Mouse (Mus musculus): Measurements from ENCODE around the gene Tcl1b5. TPM values are rescaled to one million over a fixed set of nuclear protein-coding genes. Genes with fewer than 3 reads are reported as not detected.
"Not testable (repeated sequence)": the region's sequence is repeated elsewhere in the genome, so short reads cannot be mapped to it uniquely, and the experiment has no call there.

Gene Tcl1b5
- total RNA-seq (2017): not detected in 3 replicates

DNA sequence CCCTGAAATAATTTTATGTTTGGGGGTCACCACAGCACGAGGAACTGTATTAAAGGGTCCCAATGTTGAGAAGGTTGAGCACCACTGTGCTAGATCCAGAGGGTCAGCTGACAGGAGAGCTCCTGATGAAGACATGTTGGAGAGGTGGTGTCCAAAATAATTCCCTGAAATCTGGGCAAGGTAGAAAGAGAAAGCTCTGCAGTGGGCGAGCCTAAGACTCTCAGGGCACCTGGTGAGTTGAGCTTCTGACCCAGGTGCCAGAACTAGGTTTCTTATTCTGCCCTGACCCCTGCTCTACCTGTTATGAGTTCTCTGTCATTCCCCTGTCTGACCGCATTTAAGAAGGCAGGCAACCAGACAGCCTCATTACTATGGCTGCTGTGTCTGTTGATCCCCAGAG lies at the start of gene Tcl1b5:
TSS of gene Tcl1b5 (plus strand) at position 301 of the 400 bp plus-strand sequence.
- ATAC-seq (replicated peaks; ENCODE audit: insufficient number of reproducible peaks, low FRiP score, low TSS enrichment, poor library complexity, severe bottlenecking): not testable (repeated sequence)

DNA sequence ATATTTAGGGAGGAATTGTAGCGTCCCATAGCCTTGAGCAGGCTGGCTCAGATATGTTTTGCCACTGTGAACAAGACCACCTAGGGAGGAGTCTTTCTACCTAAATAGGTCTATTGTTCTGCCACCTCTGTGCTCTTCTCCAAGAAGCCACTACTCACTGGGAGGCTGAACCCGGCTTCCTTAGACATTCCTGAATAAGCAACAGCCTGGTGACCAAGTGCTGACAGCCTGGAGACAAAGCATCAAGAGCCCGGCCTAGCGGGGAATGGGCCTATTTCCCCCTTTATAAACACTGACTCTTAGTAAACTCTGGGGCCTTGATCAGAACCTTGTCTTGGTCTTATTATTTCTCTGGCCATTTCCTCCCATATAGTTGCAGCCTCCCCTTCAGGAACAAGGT lies 49.6 kb upstream of the Tcl1b5 start:
- ATAC-seq (replicated peaks; ENCODE audit: insufficient number of reproducible peaks, low FRiP score, low TSS enrichment, poor library complexity, severe bottlenecking): no peak

DNA sequence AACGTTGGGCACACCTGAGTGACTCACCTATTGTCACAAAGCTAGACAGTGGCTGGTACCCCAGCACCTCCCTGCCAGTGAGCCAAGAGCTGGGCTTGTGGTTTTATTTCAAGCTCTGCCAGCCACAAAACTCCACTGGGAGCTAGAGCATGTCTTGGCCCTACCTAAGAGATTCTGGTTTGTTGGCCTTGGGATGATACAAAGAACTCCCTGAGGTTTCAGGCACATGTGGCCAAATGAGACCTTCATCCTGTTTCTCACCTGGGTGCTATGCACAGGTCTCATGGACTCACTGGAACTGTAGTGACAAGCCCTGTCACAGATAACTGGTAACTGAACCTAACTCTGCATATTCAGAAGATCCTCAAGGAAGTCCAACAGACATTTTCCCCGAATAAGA lies 48.5 kb upstream of the Tcl1b5 start:
- ATAC-seq (replicated peaks; ENCODE audit: insufficient number of reproducible peaks, low FRiP score, low TSS enrichment, poor library complexity, severe bottlenecking): no peak

DNA sequence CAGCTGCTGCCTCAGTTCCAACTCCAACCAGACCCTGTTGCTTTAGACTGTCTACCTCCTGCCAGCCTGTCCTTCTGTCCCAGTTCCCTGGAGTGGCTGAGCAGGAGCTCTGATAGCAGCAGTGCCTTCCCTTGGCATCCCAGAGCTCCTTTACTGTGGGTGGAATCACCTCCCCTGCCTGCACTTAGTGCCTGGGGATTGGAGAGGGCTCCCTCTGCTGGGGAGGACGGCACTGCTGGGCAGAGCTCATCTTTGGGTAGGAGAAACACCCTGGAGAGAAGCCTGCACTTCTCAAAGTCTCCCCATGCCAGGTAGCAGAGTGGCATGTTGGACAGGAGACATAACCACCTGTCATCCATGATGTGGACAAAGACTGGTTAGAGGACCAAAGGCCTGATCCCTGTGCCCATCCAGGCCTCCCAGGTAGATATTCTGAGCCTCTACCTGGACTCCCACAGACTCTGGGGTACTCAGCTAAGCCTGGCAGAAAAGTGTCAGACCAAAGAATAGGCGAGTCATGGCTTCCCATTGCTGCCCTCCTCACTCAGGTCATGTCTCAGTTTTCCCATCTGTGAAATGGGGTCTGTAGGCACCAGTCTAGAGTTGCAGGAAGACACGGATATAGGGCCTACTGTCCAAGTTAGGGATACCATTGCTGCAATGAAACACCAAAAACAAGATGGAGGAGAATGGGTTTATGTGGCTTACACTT lies 46.5 kb upstream of the Tcl1b5 start:
- not testable (repeated sequence) for ATAC-seq (replicated peaks; ENCODE audit: insufficient number of reproducible peaks, low FRiP score, low TSS enrichment, poor library complexity, severe bottlenecking)

DNA sequence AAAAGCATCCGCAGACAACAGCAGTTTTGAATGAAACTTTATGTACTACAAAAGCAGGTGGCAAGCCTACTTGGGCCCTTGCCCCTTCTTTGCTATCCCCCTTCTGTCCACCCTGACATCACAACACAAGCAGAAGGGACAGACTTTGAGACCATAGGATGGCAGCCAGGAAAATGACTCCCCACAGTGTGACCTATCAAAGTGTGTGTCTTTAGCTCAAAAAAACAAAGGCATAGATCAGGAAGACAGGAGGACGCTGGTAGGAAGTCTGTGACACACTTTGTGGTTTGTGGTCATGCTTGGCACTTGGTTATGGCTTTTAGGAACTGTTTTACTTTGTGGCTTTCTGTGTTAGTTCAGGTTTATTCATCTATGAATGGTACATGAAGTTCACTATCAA lies 42.0 kb upstream of the Tcl1b5 start:
- ATAC-seq (replicated peaks; ENCODE audit: insufficient number of reproducible peaks, low FRiP score, low TSS enrichment, poor library complexity, severe bottlenecking): not testable (repeated sequence)

DNA sequence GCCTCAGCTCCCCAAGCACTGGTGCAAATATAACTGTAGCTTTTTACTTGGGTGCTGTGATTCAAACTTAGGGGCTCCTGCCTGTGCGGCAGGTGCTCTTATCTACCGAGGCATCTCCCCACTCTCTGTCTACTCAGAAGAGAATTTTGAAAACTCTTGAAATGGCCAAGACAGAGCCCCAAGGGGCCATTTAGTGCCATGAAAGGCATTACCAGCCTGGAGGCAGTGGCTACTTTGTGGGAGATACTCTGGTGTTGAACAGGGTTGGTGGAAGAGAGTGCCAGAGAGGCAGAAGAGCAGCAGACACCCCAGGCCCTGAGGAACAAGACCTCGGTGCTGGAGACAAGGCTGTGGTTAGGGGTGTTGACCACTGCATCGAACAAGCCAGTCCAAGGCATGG lies 41.3 kb upstream of the Tcl1b5 start:
- not testable (repeated sequence) for ATAC-seq (replicated peaks; ENCODE audit: insufficient number of reproducible peaks, low FRiP score, low TSS enrichment, poor library complexity, severe bottlenecking)

DNA sequence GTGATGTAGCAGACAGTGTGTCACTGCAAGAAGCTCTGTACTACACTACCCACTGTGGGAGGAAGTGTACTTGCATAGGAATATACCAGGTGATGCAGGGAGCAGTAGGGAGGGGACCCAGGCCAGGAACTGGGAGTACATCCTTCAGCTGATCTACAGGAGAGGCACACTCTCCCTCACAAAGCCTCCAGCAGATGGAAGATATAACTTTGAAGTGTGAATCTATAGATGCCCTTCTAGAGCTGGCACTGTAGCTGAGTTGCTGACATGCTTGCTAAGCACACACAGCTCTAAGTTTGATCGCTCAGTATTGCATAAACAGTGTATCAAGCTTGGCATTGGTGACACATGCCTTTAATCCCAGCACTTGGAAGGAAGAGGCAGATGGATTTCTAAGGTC lies 38.4 kb upstream of the Tcl1b5 start:
- ATAC-seq (replicated peaks; ENCODE audit: insufficient number of reproducible peaks, low FRiP score, low TSS enrichment, poor library complexity, severe bottlenecking): not testable (repeated sequence)

DNA sequence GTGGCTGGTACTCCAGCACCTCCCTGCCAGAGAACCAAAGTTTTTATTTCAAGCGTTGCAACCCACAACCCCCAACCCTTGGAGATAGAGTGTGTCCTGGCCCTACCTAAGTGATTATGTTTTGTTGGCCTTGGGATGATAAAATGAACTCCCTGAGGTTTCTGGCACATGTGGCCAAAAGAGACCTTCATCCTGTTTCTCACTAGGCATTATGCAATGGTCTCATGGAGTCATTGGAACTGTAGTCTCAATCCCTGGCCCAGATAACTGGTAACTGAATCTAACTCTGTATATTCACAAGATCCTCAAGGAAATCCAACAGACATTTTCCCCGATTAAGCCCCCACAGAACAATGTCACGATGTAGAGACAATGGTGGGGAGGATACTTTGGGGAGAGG lies 33.0 kb upstream of the Tcl1b5 start:
- no peak for ATAC-seq (replicated peaks; ENCODE audit: insufficient number of reproducible peaks, low FRiP score, low TSS enrichment, poor library complexity, severe bottlenecking)

DNA sequence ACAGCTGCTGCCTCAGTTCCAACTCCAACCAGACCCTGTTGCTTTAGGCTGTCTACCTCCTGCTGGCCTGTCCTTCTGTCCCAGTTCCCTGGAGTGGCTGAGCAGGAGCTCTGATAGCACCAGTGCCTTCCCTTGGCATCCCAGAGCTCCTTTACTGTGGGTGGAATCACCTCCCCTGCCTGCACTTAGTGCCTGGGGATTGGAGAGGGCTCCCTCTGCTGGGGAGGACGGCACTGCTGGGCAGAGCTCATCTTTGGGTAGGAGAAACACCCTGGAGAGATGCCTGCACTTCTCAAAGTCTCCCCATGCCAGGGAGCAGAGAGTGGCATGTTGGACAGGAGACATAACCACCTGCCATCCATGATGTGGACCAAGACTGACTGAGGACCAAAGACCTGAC lies 31.2 kb upstream of the Tcl1b5 start:
- ATAC-seq (replicated peaks; ENCODE audit: insufficient number of reproducible peaks, low FRiP score, low TSS enrichment, poor library complexity, severe bottlenecking): 0 out of 2 replicates have a peak, but pooled peaks have one; percentile 35

DNA sequence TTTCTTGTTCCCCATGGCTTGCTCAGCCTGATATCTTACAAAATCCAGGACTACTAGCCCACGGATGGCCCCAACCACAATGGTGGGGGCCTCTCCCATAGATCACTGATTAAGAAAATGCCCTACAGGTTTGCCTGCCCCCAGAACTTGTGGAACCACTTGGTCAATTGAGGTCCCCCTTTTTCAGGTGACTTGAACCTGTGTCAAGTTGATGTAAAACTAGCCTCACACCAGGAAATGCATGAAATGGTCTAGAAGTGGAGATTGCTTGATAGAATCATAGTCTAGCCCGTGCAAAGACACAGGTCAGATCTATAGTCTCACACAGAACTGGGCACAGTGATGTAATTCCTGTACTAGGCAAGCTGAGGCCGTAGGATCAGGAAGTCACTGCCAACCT lies 30.4 kb upstream of the Tcl1b5 start, which contains the start of gene Tcl1b2:
TSS of gene Tcl1b2 (plus strand) at position 301 of the 400 bp plus-strand sequence.
- no peak for ATAC-seq (replicated peaks; ENCODE audit: insufficient number of reproducible peaks, low FRiP score, low TSS enrichment, poor library complexity, severe bottlenecking)

DNA sequence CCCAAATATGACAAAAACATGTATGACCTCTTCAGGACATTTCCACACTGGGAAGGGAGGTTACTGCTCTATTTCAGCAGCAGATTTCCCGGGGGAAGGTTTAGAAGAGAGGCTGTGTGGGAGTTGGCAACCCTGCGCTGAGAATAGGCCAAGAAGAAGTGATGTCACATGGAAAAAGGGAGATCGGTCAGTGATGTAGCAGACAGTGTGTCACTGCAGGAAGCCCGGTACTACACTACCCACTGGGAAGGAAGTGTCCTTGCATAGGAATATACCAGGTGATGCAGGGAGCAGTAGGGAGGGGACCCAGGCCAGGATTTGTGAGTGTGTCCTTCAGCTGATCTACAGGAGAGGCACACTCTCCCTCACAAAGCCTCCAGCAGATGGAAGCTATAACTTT lies 20.9 kb upstream of the Tcl1b5 start:
- ATAC-seq (replicated peaks; ENCODE audit: insufficient number of reproducible peaks, low FRiP score, low TSS enrichment, poor library complexity, severe bottlenecking): not testable (repeated sequence)

DNA sequence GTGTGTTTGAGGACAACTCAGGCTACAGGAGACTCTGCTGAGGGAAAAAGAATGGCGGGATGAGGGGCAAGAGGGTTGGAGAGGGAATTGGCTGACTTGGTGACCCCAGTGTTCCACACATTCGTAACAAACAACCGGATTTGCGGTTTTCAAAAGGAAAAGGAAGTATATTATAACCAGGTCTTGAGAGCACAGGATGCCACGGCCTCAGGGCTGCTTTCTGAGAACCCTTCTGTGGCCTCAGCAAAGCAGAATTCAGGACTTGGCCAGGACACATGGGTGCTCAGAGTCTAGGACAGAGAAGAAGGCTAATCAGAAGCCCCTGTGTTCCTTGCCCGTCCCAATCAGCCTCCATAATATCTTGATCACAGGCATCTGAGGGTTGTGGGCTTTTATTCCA lies 17.3 kb upstream of the Tcl1b5 start:
- no peak for ATAC-seq (replicated peaks; ENCODE audit: insufficient number of reproducible peaks, low FRiP score, low TSS enrichment, poor library complexity, severe bottlenecking)

DNA sequence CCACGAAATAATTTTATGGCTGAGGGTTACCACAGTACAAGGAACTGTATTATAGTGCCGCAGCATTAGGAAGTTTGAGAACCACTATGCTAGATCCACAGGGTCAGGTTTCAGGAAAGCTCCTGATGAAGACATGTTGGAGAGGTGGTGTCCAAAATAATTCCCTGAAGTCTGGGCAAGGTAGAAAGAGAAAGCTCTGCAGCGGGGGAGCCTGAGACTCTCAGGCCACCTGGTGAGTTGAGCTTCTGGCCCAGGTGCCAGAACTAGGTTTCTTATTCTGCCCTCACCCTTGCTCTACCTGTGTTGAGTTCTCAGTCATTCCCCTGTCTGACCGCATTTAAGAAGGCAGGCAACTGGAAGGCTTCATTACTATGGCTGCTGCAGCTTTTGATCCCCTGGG lies 16.8 kb upstream of the Tcl1b5 start, which contains the start of gene Tcl1b1:
TSS of gene Tcl1b1 (plus strand) at position 301 of the 400 bp plus-strand sequence.
- no peak for ATAC-seq (replicated peaks; ENCODE audit: insufficient number of reproducible peaks, low FRiP score, low TSS enrichment, poor library complexity, severe bottlenecking)

DNA sequence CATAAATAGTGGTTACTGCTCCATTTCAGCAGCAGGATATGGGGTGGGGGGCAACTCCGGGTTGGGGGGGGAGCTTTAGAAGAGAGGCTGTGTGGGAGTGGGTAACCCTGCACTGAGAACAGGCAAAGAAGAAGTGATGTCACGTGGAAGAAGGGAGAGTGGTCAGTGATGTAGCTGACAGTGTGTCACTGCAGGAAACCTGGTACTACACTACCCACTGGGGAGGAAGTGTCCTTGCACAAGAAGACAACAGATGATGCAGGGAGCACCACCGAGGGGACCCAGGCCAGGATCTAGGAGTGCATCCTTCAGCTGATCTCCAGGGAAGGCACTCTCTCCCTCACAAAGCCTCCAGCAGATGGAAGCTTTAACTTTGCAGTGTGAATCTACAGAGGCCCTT lies 9.4 kb upstream of the Tcl1b5 start:
- ATAC-seq (replicated peaks; ENCODE audit: insufficient number of reproducible peaks, low FRiP score, low TSS enrichment, poor library complexity, severe bottlenecking): no peak

DNA sequence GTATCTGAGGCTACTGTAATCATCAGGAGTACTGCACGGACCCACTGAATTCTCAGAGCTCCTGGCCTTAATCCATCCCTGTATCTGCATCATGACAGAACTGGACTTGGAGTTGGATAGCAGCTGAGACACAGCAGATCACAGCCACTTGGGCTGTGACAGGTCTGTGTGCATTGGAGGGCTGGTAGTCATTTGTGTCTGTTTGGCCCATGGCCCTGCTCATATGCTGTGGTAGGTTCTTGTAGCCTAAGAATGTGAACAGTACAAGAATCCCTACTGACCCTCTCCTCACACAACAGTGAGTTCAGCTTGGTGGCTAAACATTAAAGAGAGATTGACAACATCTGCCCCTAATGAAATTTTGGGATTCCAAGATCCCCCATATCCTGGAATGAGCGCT lies 2.8 kb upstream of the Tcl1b5 start:
- no peak for ATAC-seq (replicated peaks; ENCODE audit: insufficient number of reproducible peaks, low FRiP score, low TSS enrichment, poor library complexity, severe bottlenecking)

DNA sequence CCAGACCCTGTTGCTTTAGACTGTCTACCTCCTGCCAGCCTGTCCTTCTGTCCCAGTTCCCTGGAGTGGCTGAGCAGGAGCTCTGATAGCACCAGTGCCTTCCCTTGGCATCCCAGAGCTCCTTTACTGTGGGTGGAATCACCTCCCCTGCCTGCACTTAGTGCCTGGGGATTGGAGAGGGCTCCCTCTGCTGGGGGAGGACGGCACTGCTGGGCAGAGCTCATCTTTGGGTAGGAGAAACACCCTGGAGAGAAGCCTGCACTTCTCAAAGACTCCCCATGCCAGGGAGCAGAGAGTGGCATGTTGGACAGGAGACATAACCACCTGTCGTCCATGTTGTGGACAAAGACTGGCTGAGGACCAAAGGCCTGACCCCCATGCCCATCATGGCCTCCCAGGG lies 1.8 kb upstream of the Tcl1b5 start:
- ATAC-seq (replicated peaks; ENCODE audit: insufficient number of reproducible peaks, low FRiP score, low TSS enrichment, poor library complexity, severe bottlenecking): not testable (repeated sequence)

DNA sequence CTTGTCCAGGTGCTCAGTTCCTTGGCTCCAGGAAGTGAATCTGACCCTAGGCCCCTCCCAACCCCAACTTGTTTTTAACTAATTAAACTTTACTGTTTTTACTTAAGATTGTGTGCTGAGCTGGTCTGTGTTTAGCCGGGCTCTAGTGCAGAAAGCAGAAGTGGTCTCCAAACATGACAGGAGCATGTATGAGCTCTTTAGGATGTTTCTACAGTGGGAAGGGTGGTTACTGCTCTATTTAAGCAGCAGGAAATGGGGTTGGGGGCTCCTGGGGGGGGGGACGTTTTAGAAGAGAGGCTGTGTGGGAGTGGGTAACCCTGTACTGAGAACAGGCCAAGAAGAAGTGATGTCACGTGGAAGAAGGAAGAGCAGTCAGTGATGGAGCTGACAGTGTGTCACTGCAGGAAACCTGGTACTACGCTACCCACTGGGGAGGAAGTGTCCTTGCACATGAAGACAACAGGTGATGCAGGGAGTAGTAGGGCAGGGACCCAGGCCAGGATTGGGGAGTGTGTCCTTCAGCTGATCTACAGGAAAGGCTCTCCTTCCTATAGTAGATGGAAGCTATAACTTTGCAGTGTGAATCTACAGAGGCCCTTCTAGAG lies 5.0 kb downstream of the Tcl1b5 start:
- ATAC-seq (replicated peaks; ENCODE audit: insufficient number of reproducible peaks, low FRiP score, low TSS enrichment, poor library complexity, severe bottlenecking): not testable (repeated sequence)

DNA sequence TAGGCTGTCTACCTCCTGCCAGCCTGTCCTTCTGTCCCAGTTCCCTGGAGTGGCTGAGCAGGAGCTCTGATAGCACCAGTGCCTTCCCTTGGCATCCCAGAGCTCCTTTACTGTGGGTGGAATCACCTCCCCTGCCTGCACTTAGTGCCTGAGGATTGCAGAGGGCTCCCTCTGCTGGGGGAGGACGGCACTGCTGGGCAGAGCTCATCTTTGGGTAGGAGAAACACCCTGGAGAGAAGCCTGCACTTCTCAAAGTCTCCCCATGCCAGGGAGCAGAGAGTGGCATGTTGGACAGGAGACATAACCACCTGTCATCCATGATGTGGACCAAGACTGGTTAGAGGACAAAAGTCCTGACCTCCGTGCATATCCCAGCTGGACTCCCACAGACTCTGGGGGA lies 12.8 kb downstream of the Tcl1b5 start:
- peak; percentile 17; the same call in 1 of the 2 replicates for ATAC-seq (replicated peaks; ENCODE audit: insufficient number of reproducible peaks, low FRiP score, low TSS enrichment, poor library complexity, severe bottlenecking)

DNA sequence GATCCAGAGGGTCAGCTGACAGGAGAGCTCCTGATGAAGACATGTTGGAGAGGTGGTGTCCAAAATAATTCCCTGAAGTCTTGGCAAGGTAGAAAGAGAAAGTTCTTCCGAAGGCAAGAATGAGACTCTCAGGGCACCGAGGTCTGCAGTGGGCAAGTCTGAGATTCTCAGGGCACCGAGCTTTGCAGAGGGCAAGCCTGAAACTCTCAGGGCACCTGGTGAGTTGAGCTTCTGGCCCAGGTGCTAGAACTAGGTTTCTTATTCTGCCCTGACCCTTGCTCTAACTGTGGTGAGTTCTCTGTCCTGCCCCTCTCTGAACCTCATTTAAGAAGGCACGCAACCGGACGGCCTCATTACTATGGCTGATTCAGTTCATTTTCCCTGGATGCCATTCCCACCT lies 14.6 kb downstream of the Tcl1b5 start, which contains the start of gene Tcl1b3:
TSS of gene Tcl1b3 (plus strand) at position 301 of the 400 bp plus-strand sequence.
- not testable (repeated sequence) for ATAC-seq (replicated peaks; ENCODE audit: insufficient number of reproducible peaks, low FRiP score, low TSS enrichment, poor library complexity, severe bottlenecking)
